Mouse (Mus musculus) MEL (cell line): ENCODE measurements around the gene Usp3. TPM values are rescaled to one million over a fixed set of nuclear protein-coding genes. Genes with fewer than 3 reads are reported as not detected.

Experiments
- DNase-seq: peaks from one replicate; pipeline ENCODE4 v3.0.0; 2011; ENCODE audit warnings: low read depth, low spot score
- H3K27ac ChIP-seq: 2 replicates; pipeline ENCODE4 v1.5.1; 2012; ENCODE audit warnings: low read depth, mild to moderate bottlenecking, control low read depth, low read length, moderate library complexity; ENCODE audit not compliant: control insufficient read depth
- H3K27me3 ChIP-seq, 2 experiments: fragments of 150-350 bp in 1 of 2; sonication (generic) in 1 of 2; 2 replicates each; pipeline ENCODE4 v1.6.1; 2012; ENCODE audit warnings: low read length in 2 of 2, mild to moderate bottlenecking in 2 of 2, improper control_type of control experiment in 1 of 2, moderate library complexity in 1 of 2; ENCODE audit not compliant: insufficient read depth in 2 of 2, control insufficient read depth in 1 of 2
- H3K36me3 ChIP-seq, 2 experiments: 2 replicates each; pipeline ENCODE4 v1.6.1; 2012 to 2014; ENCODE audit warnings: low read length in 2 of 2, improper control_type of control experiment in 1 of 2, inconsistent platforms in 1 of 2, mild to moderate bottlenecking in 1 of 2; ENCODE audit not compliant: insufficient read depth in 2 of 2, control insufficient read depth in 1 of 2
- H3K4me1 ChIP-seq, 2 experiments: fragments of 150-350 bp in 1 of 2; sonication (generic) in 1 of 2; 2 replicates each; pipeline ENCODE4 v1.6.1; 2012; ENCODE audit warnings: low read length in 2 of 2, improper control_type of control experiment in 1 of 2, mild to moderate bottlenecking in 1 of 2; ENCODE audit not compliant: insufficient read depth in 2 of 2, control insufficient read depth in 1 of 2
- H3K4me3 ChIP-seq, 2 experiments: fragments of 150-350 bp in 1 of 2; sonication (generic) in 1 of 2; 2 replicates each; pipeline ENCODE4 v1.5.1; 2012; ENCODE audit warnings: low read depth in 2 of 2, low read length in 2 of 2, mild to moderate bottlenecking in 2 of 2, moderate library complexity in 2 of 2, control low read depth in 1 of 2, improper control_type of control experiment in 1 of 2; ENCODE audit not compliant: control insufficient read depth in 1 of 2, insufficient read depth in 1 of 2
- H3K79me2 ChIP-seq: 2 replicates; pipeline ENCODE4 v1.6.1; 2012; ENCODE audit warnings: mild to moderate bottlenecking, low read length, moderate library complexity; ENCODE audit not compliant: control insufficient read depth, poor library complexity, insufficient read depth
- H3K9ac ChIP-seq: 2 replicates; pipeline ENCODE4 v1.6.1; 2012; ENCODE audit warnings: low read depth, mild to moderate bottlenecking, control low read depth, low read length, moderate library complexity; ENCODE audit not compliant: control insufficient read depth, poor library complexity, severe bottlenecking
- H3K9me3 ChIP-seq: fragments of 150-350 bp; sonication (generic); replicated peaks from 2 replicates; pipeline ENCODE4 v1.6.1; 2012; ENCODE audit warnings: mild to moderate bottlenecking, low read length, improper control_type of control experiment, moderate library complexity; ENCODE audit not compliant: insufficient read depth
- CHD1 ChIP-seq: IDR thresholded peaks from 2 replicates; pipeline ENCODE4 v1.6.1; 2012; ENCODE audit warnings: low read depth, mild to moderate bottlenecking, inconsistent platforms, low read length, improper control_type of control experiment
- CTCF ChIP-seq, 3 experiments: IDR thresholded peaks in 2 of 3; conservative IDR thresholded peaks in 1 of 3; 2 replicates each; pipeline ENCODE4 v1.5.1; 2011 to 2012; ENCODE audit warnings: low read length in 3 of 3, low read depth in 2 of 3, mild to moderate bottlenecking in 2 of 3, improper control_type of control experiment in 1 of 3, inconsistent platforms in 1 of 3, mixed read lengths in 1 of 3, moderate library complexity in 1 of 3; ENCODE audit not compliant: control insufficient read depth in 1 of 3, insufficient read depth in 1 of 3, poor library complexity in 1 of 3, severe bottlenecking in 1 of 3
- ELF1 ChIP-seq: IDR thresholded peaks from 2 replicates; pipeline ENCODE4 v1.6.1; 2014; ENCODE audit warnings: low read depth, mild to moderate bottlenecking, inconsistent platforms, low read length, improper control_type of control experiment, moderate library complexity
- EP300 ChIP-seq, 2 experiments: IDR thresholded peaks; 2 replicates each; pipeline ENCODE4 v1.6.1; 2011; ENCODE audit warnings: improper control_type of control experiment in 2 of 2, low read length in 2 of 2, low read depth in 1 of 2, mild to moderate bottlenecking in 1 of 2
- ETS1 ChIP-seq: IDR thresholded peaks from 2 replicates; pipeline ENCODE4 v1.6.1; 2012; ENCODE audit warnings: low read depth, mild to moderate bottlenecking, inconsistent platforms, low read length, improper control_type of control experiment, moderate library complexity
- GATA1 ChIP-seq: IDR thresholded peaks from 2 replicates; pipeline ENCODE4 v1.6.1; 2011; ENCODE audit warnings: low read depth, low read length, improper control_type of control experiment
- JUND ChIP-seq: IDR thresholded peaks from 2 replicates; pipeline ENCODE4 v1.6.1; 2011; ENCODE audit warnings: low read depth, mild to moderate bottlenecking, improper control_type of control experiment, low read length
- KAT2A ChIP-seq: conservative IDR thresholded peaks from 2 replicates; pipeline ENCODE4 v1.6.1; 2012; ENCODE audit warnings: low read depth, low read length, improper control_type of control experiment, inconsistent platforms
- MAFK ChIP-seq: IDR thresholded peaks from 2 replicates; pipeline ENCODE4 v1.6.1; 2011; ENCODE audit warnings: low read depth, mild to moderate bottlenecking, low read length, improper control_type of control experiment, borderline replicate concordance
- MAX ChIP-seq: IDR thresholded peaks from 2 replicates; pipeline ENCODE4 v1.6.1; 2011; ENCODE audit warnings: low read length, improper control_type of control experiment
- MAZ ChIP-seq: IDR thresholded peaks from 2 replicates; pipeline ENCODE4 v1.6.1; 2012; ENCODE audit warnings: low read depth, mild to moderate bottlenecking, inconsistent platforms, low read length, improper control_type of control experiment
- MEF2A ChIP-seq: IDR thresholded peaks from 2 replicates; pipeline ENCODE4 v1.6.1; 2014; ENCODE audit warnings: low read depth, mild to moderate bottlenecking, inconsistent platforms, low read length, improper control_type of control experiment; ENCODE audit not compliant: poor library complexity, insufficient replicate concordance, severe bottlenecking; ENCODE audit errors: extremely low read depth
- MXI1 ChIP-seq: IDR thresholded peaks from 2 replicates; pipeline ENCODE4 v1.6.1; 2011; ENCODE audit warnings: mild to moderate bottlenecking, low read depth, low read length, improper control_type of control experiment
- MYC ChIP-seq: IDR thresholded peaks from 2 replicates; pipeline ENCODE4 v1.6.1; 2011; ENCODE audit warnings: low read depth, mild to moderate bottlenecking, low read length, improper control_type of control experiment, moderate library complexity
- NELFE ChIP-seq: IDR thresholded peaks from 2 replicates; pipeline ENCODE4 v1.6.1; 2011; ENCODE audit warnings: low read depth, low read length, improper control_type of control experiment
- NRF1 ChIP-seq: IDR thresholded peaks from 2 replicates; pipeline ENCODE4 v1.6.1; 2014; ENCODE audit warnings: low read depth, mild to moderate bottlenecking, inconsistent platforms, low read length, improper control_type of control experiment, moderate library complexity; ENCODE audit not compliant: poor library complexity, insufficient read depth, severe bottlenecking
- POLR2A ChIP-seq, 2 experiments: IDR thresholded peaks; 2 replicates each; pipeline ENCODE4 v1.6.1; 2011 to 2012; ENCODE audit warnings: low read length in 2 of 2, mild to moderate bottlenecking in 2 of 2, control low read depth in 1 of 2, improper control_type of control experiment in 1 of 2, low read depth in 1 of 2, moderate library complexity in 1 of 2; ENCODE audit not compliant: control insufficient read depth in 1 of 2, insufficient read depth in 1 of 2, poor library complexity in 1 of 2
- POLR2AphosphoS5 ChIP-seq: IDR thresholded peaks from 2 replicates; pipeline ENCODE4 v1.6.1; 2012; ENCODE audit warnings: low read depth, borderline replicate concordance, mild to moderate bottlenecking, inconsistent platforms, low read length, moderate library complexity, mixed read lengths
- RCOR1 ChIP-seq: IDR thresholded peaks from 2 replicates; pipeline ENCODE4 v1.6.1; 2012; ENCODE audit warnings: low read depth, mild to moderate bottlenecking, inconsistent platforms, low read length, improper control_type of control experiment
- SIN3A ChIP-seq: IDR thresholded peaks from 2 replicates; pipeline ENCODE4 v1.6.1; 2012; ENCODE audit warnings: low read length, improper control_type of control experiment, inconsistent platforms
- SMC3 ChIP-seq: IDR thresholded peaks from 2 replicates; pipeline ENCODE4 v1.6.1; 2011; ENCODE audit warnings: low read depth, low read length, improper control_type of control experiment
- TAL1 ChIP-seq: IDR thresholded peaks from 2 replicates; pipeline ENCODE4 v1.6.1; 2012; ENCODE audit warnings: mild to moderate bottlenecking, inconsistent platforms, low read length, moderate library complexity, mixed read lengths
- TBP ChIP-seq: IDR thresholded peaks from 2 replicates; pipeline ENCODE4 v1.8.0; 2011; ENCODE audit warnings: low read depth, low read length, improper control_type of control experiment
- TCF12 ChIP-seq: IDR thresholded peaks from 2 replicates; pipeline ENCODE4 v1.6.1; 2014; ENCODE audit warnings: low read depth, mild to moderate bottlenecking, inconsistent platforms, low read length, improper control_type of control experiment, moderate library complexity
- USF1 ChIP-seq: IDR thresholded peaks from 2 replicates; pipeline ENCODE4 v1.6.1; 2014; ENCODE audit warnings: low read depth, mild to moderate bottlenecking, inconsistent platforms, low read length, improper control_type of control experiment, moderate library complexity
- USF2 ChIP-seq, 2 experiments: IDR thresholded peaks; 2 replicates each; pipeline ENCODE4 v1.6.1; 2011 to 2012; ENCODE audit warnings: improper control_type of control experiment in 2 of 2, low read length in 2 of 2, borderline replicate concordance in 1 of 2, inconsistent platforms in 1 of 2, low read depth in 1 of 2, mild to moderate bottlenecking in 1 of 2; ENCODE audit not compliant: insufficient read depth in 1 of 2
- ZMIZ1 ChIP-seq: IDR thresholded peaks from 2 replicates; pipeline ENCODE4 v1.6.1; 2012; ENCODE audit warnings: low read depth, mild to moderate bottlenecking, inconsistent platforms, low read length, improper control_type of control experiment, moderate library complexity
- polyA plus RNA-seq, 2 experiments: library from polyadenylated mRNA; stranded (reverse) in 1 of 2; unstranded in 1 of 2; fragments of >175 nt in 1 of 2; fragments of >200 nt in 1 of 2; gene quantifications; 2 replicates each; pipeline versions ENCODE4 v1.2.1 to v1.2.4; 2012; ENCODE audit warnings: low replicate concordance in 2 of 2, low read depth in 1 of 2; ENCODE audit not compliant: insufficient read length in 2 of 2, insufficient read depth in 1 of 2, missing spikeins in 1 of 2
- total RNA-seq: library from RNA; depleted of rRNA; stranded (reverse); fragments of 300-350 nt; gene quantifications from 2 replicates; pipeline ENCODE4 v1.2.3, GENCODE M21; 2012

Gene Usp3
- total and polyA plus RNA-seq, 3 experiments: 9.8 to 534 (median 22.0) TPM

GRCm38 (mm10) chr9:66488786-66489185 lies 104.2 kb downstream of the Usp3 start:
- Histone ChIP-seq H3K9ac (no peak overlapping the region), H3K36me3 (peaks cover 23 to 55% of the 10 kb centered on the region in 2 experiments), H3K4me3 (no peak overlapping the region), H3K27ac (no peak overlapping the region), H3K4me1 (peaks cover 3 to 6% of the 10 kb centered on the region in 2 experiments), H3K27me3 (no peaks in the 10 kb centered on the region), H3K9me3 (no peaks in the 10 kb centered on the region), H3K79me2 (no peaks in the 10 kb centered on the region)
- DNase-seq: no peak
- TF ChIP-seq CTCF (IDR thresholded peaks at IDR 0.05 in 2 of 3, conservative IDR thresholded peaks at IDR 0.05 in 1 of 3; ENCODE audit: control insufficient read depth in 1 of 3, insufficient read depth in 1 of 3, low read depth in 2 of 3, low read length in 3 of 3, poor library complexity in 1 of 3, severe bottlenecking in 1 of 3) (no peak), ETS1 (no peak), MAZ (no peak), POLR2AphosphoS5 (no peak), ZMIZ1 (no peak), JUND (no peak), CHD1 (no peak), TBP (no peak), MYC (no peak)

DNA sequence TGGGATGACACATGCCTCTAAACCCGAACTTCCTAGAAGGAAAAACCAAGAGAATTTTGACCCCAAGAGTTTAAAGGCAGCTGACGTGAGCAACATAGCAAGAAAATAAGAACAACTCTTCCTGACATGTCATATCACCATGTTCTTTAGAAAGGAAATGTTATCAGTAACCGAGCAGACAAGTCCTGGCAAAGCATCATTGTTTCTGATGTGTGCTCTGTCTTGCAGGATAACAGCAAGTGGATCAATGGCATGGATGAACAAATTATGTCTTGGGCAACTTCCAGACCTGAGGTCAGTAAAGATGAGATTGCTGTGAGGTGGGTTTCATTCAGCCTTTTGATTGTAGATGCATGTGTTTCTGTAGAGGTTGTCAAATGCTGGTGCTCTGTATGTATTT lies 109.5 kb downstream of the Usp3 start:
- Histone ChIP-seq H3K27me3 (no peaks in the 10 kb centered on the region), H3K79me2 (no peaks in the 10 kb centered on the region), H3K36me3 (peaks cover 16 to 44% of the 10 kb centered on the region in 2 experiments), H3K9me3 (no peaks in the 10 kb centered on the region)
- peak; percentile 64 for DNase-seq
- no peak for TF ChIP-seq ZMIZ1
- TF ChIP-seq MAFK: no peak
- no peak for TF ChIP-seq MEF2A
- no peak for TF ChIP-seq CHD1
- peak; percentile 49; the same call in 1 of the 2 replicates for TF ChIP-seq MAX
- peak; percentile 62; the same call in 1 of the 2 replicates for TF ChIP-seq MXI1
- no peak for TF ChIP-seq NRF1
- no peak for TF ChIP-seq POLR2A (IDR thresholded peaks at IDR 0.05; ENCODE audit: control insufficient read depth in 1 of 2, insufficient read depth in 1 of 2, low read depth in 1 of 2, low read length in 2 of 2, poor library complexity in 1 of 2)
- peak; percentile 85 for TF ChIP-seq GATA1
- TF ChIP-seq TCF12: peak; percentile 92
- no peak for TF ChIP-seq USF2 (IDR thresholded peaks at IDR 0.05; ENCODE audit: borderline replicate concordance in 1 of 2, insufficient read depth in 1 of 2, low read depth in 1 of 2, low read length in 2 of 2)
- TF ChIP-seq RCOR1: peak; percentile 79; the same call in 1 of the 2 replicates
- peak; percentile 63; the same call in 1 of the 2 replicates for TF ChIP-seq SIN3A
- peak; percentile 87 to 88 for TF ChIP-seq EP300 (IDR thresholded peaks at IDR 0.05; ENCODE audit: low read depth in 1 of 2, low read length in 2 of 2)
- no peak for TF ChIP-seq NELFE
- no peak for TF ChIP-seq KAT2A
- no peak for TF ChIP-seq SMC3
- TF ChIP-seq ELF1: 0 out of 2 replicates have a peak, but pooled peaks have one; percentile 17
- TF ChIP-seq USF1: no peak
- peak; percentile 73; the same call in 1 of the 2 replicates for TF ChIP-seq ETS1
- peak; percentile 76 for TF ChIP-seq TAL1
- TF ChIP-seq, all 39 proteins: peak for 10
- Histone ChIP-seq H3K9ac (no peak overlapping the region), H3K4me1 (peaks cover 0 to 4% of the 10 kb centered on the region in 2 experiments; a peak in 2 of 4 replicates), H3K4me3 (no peak overlapping the region), H3K27ac (no peak overlapping the region)
